Comparison of ENCODE assay signal across 11 mouse cellular contexts in genomic region chrX:111196376-111196775, GRCm38 (mm10). TPM values are rescaled to one million over a fixed set of nuclear protein-coding genes. Genes with fewer than 3 reads are reported as not detected.
A peak's percentile ranks its signal among the peaks of the same experiment; 100 is the strongest.
DNase-seq lines count a peak whose midpoint lies in the region; ATAC-seq and TF ChIP-seq lines count a peak whose summit lies in the region.
"Had no signal": no experiment of that assay in that cellular context is flagged by ENCODE, and none has a peak within 500 bp of the region (broad histone marks: within the 10 kb centered on the region; RNA-seq: fewer than 3 reads in every experiment).

No protein-coding gene starts in this region.

- no peak for ATAC-seq in monocyte, adult 5-6 weeks (replicated peaks; ENCODE audit: insufficient number of reproducible peaks, low FRiP score, low TSS enrichment, poor library complexity, severe bottlenecking)

- DNase-seq in gastrocnemius, adult 2 months: no peak
- DNase-seq in gastrocnemius, postnatal 36 days: no peak
- peak; percentile 0 for DNase-seq in lung, postnatal 14 days
- no peak for DNase-seq in lung, adult 18-20 months
- DNase-seq in c-Kit-positive CD71-positive TER-119-negative erythroid progenitor cells, embryonic 14.5 days (ENCODE audit: low read depth): peak; percentile 19
- peak; percentile 17 for DNase-seq in retina, postnatal 7 days (ENCODE audit: low read depth, low spot score)
- DNase-seq in kidney, postnatal 4 days: no peak

- peak; percentile 70 for TF ChIP-seq CTCF in gastrocnemius, adult 2 months (IDR thresholded peaks at IDR 0.05)

- H3K27ac ChIP-seq in gastrocnemius, adult 2 months: no peak overlapping the region
- H3K27ac ChIP-seq: embryonic facial prominence, embryonic 15.5 days had no signal

- intact Hi-C loops in gastrocnemius, adult 2 months (cut with DNase I): no loop called here
- intact Hi-C loops in gastrocnemius, postnatal 36 days (cut with DNase I): no loop called here

- H3K4me3 ChIP-seq in gastrocnemius, adult 2 months: no peak overlapping the region
- H3K4me3 ChIP-seq: embryonic facial prominence, embryonic 15.5 days had no signal

RNA-seq across cellular contexts. Expression of gene Gm10112, which starts 28.2 kb away (rescaled TPM):
- total RNA-seq in gastrocnemius, adult 2 months (2021): not detected
- total RNA-seq in gastrocnemius, postnatal 36 days (2021): not detected
- not detected in 3 replicates for total RNA-seq in monocyte, adult 5-6 weeks (2017)
- total RNA-seq: left cerebral cortex, adult 18-20 months; megakaryocyte-erythroid progenitor cell, adult 5-6 weeks had no signal

Comparison
In these comparisons a context has a peak if more than half of its experiments do, and no peak if none do; other contexts are left out.
1. DNase-seq: peak in lung, postnatal 14 days (single experiment), c-Kit-positive CD71-positive TER-119-negative erythroid progenitor cells, embryonic 14.5 days (single experiment) and retina, postnatal 7 days (single experiment); none in gastrocnemius, adult 2 months (single experiment), gastrocnemius, postnatal 36 days (0 of 2), lung, adult 18-20 months (0 of 2) and kidney, postnatal 4 days (0 of 2).